Mouse (Mus musculus): ENCODE measurements around the gene Cd40lg.

DNA sequence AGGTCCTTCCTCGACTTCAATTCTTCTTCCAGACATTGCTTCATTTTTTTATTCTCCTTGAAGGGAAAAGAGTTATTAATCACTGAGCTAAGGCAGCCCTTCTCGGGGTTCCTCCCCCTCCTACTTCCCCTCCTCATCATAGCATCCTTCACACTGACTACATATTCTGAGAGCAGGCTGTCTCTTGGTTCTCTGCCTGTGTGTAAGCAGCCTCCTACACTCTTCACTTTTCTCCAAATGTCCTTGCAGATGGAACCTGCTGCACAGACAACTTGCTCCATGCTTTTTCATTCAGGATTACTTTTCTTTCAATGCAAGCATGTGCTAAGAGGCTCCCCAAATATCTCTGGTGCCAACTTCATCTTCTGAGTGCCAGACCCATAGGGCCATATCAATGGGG is 21.7 kb downstream of the Cd40lg start:
- TF ChIP-seq CTCF (conservative IDR thresholded peaks at IDR 0.05; ENCODE audit: insufficient read depth, insufficient read length, low read depth, low read length) (no peak), POLR2A (IDR thresholded peaks at IDR 0.05; ENCODE audit: low read depth, low read length) (no peak)
